Mouse (Mus musculus): ENCODE results near the gene Ifit1. TPM values are rescaled to one million over a fixed set of nuclear protein-coding genes. Genes with fewer than 3 reads are reported as not detected.
"Not testable (repeated sequence)": the region's sequence is repeated elsewhere in the genome, so short reads cannot be mapped to it uniquely, and the experiment has no call there.

Gene Ifit1
- polyA plus RNA-seq, 1 experiment from 2014 or later, result 0.11 TPM

DNA sequence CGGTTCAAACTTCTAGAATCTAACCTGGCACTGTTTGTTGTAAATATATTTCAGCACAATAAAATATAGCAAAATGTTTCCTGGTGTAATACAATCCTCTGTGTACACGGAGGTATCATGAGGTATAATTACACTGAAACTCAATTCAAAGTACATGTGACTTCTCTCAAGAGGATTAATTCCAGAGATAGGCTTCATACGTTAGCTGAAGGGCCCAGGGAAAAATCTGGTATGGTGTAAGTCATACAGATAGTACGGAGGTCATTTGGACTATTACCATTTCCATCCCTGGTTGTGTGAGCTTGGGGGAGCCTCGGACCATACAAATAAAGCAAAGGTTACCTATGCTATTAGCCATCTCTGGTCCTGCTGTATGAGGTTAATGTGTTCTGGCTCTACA lies 1.9 kb downstream of the Ifit1 start:
- no peaks in the 10 kb centered on the region for H3K4me1 ChIP-seq (ENCODE audit: control insufficient read depth, insufficient read depth, low read length)
- H3K4me2 ChIP-seq (ENCODE audit: low read depth), result no peak overlapping the region
- 87% methylated on average over 5 of the region's 5 CpGs for WGBS
- no peak overlapping the region for H3K9ac ChIP-seq (ENCODE audit: low read length)
- no peak overlapping the region for H3K4me3 ChIP-seq (ENCODE audit: low read depth, low read length)
- ATAC-seq (ENCODE audit: insufficient read depth, low FRiP score, low TSS enrichment) (no peak), DNase-seq (ENCODE audit: low spot score) (no peak)
- H3K27ac ChIP-seq (ENCODE audit: low read depth, low read length), result no peak overlapping the region
- no peaks in the 10 kb centered on the region for H3K36me3 ChIP-seq (ENCODE audit: control insufficient read depth, insufficient read depth, low read length)
- H3K9me3 ChIP-seq (ENCODE audit: control insufficient read depth, low read length), result no peaks in the 10 kb centered on the region
- H3K27me3 ChIP-seq (ENCODE audit: control insufficient read depth, insufficient read depth, low read length), result no peaks in the 10 kb centered on the region

DNA sequence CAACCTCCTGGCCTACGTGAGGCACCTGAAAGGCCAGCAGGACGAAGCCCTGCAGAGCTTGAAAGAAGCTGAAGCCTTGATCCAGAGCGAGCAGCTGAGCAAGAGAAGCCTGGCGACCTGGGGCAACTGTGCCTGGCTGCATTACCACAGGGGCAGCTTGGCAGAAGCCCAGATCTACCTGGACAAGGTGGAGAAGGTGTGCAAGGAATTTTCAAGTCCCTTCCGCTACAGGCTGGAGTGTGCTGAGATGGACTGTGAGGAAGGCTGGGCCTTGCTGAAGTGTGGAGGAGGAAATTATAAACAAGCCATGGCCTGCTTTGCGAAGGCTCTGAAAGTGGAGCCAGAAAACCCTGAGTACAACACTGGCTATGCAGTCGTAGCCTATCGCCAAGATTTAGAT lies 7.0 kb downstream of the Ifit1 start:
- H3K4me2 ChIP-seq (ENCODE audit: low read depth); ATAC-seq (ENCODE audit: insufficient read depth, low FRiP score, low TSS enrichment); H3K36me3 ChIP-seq (ENCODE audit: control insufficient read depth, insufficient read depth, low read length); H3K4me1 ChIP-seq (ENCODE audit: control insufficient read depth, insufficient read depth, low read length); H3K27ac ChIP-seq (ENCODE audit: low read depth, low read length); H3K9ac ChIP-seq (ENCODE audit: low read length); H3K27me3 ChIP-seq (ENCODE audit: control insufficient read depth, insufficient read depth, low read length); H3K9me3 ChIP-seq (ENCODE audit: control insufficient read depth, low read length); DNase-seq (ENCODE audit: low spot score); H3K4me3 ChIP-seq (ENCODE audit: low read depth, low read length): not testable (repeated sequence)
- WGBS, result 85% methylated on average over 7 of the region's 8 CpGs

GRCm38 (mm10) chr19:34650276-34650675 lies 9.6 kb downstream of the Ifit1 start:
- Histone ChIP-seq H3K4me3 (ENCODE audit: low read depth, low read length) (no peak overlapping the region), H3K9ac (ENCODE audit: low read length) (no peak overlapping the region), H3K36me3 (ENCODE audit: control insufficient read depth, insufficient read depth, low read length) (no peaks in the 10 kb centered on the region), H3K27ac (ENCODE audit: low read depth, low read length) (no peak overlapping the region), H3K4me2 (ENCODE audit: low read depth) (no peak overlapping the region), H3K4me1 (ENCODE audit: control insufficient read depth, insufficient read depth, low read length) (no peaks in the 10 kb centered on the region), H3K9me3 (ENCODE audit: control insufficient read depth, low read length) (no peaks in the 10 kb centered on the region), H3K27me3 (ENCODE audit: control insufficient read depth, insufficient read depth, low read length) (no peaks in the 10 kb centered on the region)
- 90% methylated on average over 3 of the region's 3 CpGs for WGBS
- DNase-seq (ENCODE audit: low spot score) (no peak), ATAC-seq (ENCODE audit: insufficient read depth, low FRiP score, low TSS enrichment) (no peak)

- H3K4me3 ChIP-seq (ENCODE audit: low read depth, low read length), result no peak overlapping the region
- WGBS, result 84% methylated on average over 6 of the region's 6 CpGs
- DNase-seq (ENCODE audit: low spot score) (no peak), ATAC-seq (ENCODE audit: insufficient read depth, low FRiP score, low TSS enrichment) (no peak)
- H3K9me3 ChIP-seq (ENCODE audit: control insufficient read depth, low read length), result no peaks in the 10 kb centered on the region
- no peak overlapping the region for H3K27ac ChIP-seq (ENCODE audit: low read depth, low read length)
- no peaks in the 10 kb centered on the region for H3K4me1 ChIP-seq (ENCODE audit: control insufficient read depth, insufficient read depth, low read length)
- H3K27me3 ChIP-seq (ENCODE audit: control insufficient read depth, insufficient read depth, low read length), result no peaks in the 10 kb centered on the region
- no peak overlapping the region for H3K9ac ChIP-seq (ENCODE audit: low read length)
- no peak overlapping the region for H3K4me2 ChIP-seq (ENCODE audit: low read depth)
- H3K36me3 ChIP-seq (ENCODE audit: control insufficient read depth, insufficient read depth, low read length), result no peaks in the 10 kb centered on the region
Observed at GRCm38 (mm10) chr19:34650997-34651396, 10.3 kb downstream of the Ifit1 start.

DNA sequence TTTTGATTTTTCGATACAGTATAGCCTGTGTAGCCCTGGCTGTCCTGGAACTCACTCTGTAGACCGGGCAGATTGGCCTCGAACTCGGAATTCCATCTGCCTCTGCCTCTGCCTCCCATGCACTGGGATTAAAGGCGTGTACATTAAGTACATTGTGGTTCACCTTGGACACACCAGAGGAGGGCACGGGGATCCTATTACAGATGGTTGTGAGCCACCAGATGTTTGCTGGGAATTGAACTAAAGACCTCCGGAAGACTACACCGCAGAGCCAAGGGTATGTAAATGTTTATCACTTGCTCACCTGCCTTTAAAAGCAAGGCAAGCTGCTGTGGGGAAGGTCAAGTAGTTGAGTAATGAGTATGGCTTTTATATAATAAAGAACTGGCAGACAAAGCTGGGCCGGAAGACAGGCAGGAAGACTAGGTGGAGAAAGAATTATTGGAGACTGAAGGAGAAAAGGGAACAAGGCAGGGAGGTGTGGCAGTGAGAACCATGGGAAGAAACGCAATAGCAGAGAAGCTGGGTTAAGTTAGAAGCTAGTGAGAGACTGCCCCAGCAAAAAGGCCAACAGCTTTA lies 14.6 kb downstream of the Ifit1 start:
- Histone ChIP-seq H3K36me3 (ENCODE audit: control insufficient read depth, insufficient read depth, low read length) (no peaks in the 10 kb centered on the region), H3K9me3 (ENCODE audit: control insufficient read depth, low read length) (no peaks in the 10 kb centered on the region), H3K4me1 (ENCODE audit: control insufficient read depth, insufficient read depth, low read length) (no peaks in the 10 kb centered on the region), H3K27me3 (ENCODE audit: control insufficient read depth, insufficient read depth, low read length) (no peaks in the 10 kb centered on the region), H3K9ac (ENCODE audit: low read length) (no peak overlapping the region), H3K4me2 (ENCODE audit: low read depth) (no peak overlapping the region), H3K27ac (ENCODE audit: low read depth, low read length) (no peak overlapping the region), H3K4me3 (ENCODE audit: low read depth, low read length) (no peak overlapping the region)
- ATAC-seq (ENCODE audit: insufficient read depth, low FRiP score, low TSS enrichment) (no peak), DNase-seq (ENCODE audit: low spot score) (no peak)
- 92% methylated on average over 10 of the region's 10 CpGs for WGBS

- 34% methylated on average over 2 of the region's 2 CpGs for WGBS
- Histone ChIP-seq H3K9me3 (ENCODE audit: control insufficient read depth, low read length) (no peaks in the 10 kb centered on the region), H3K27me3 (ENCODE audit: control insufficient read depth, insufficient read depth, low read length) (no peaks in the 10 kb centered on the region), H3K4me2 (ENCODE audit: low read depth) (no peak overlapping the region), H3K27ac (ENCODE audit: low read depth, low read length) (no peak overlapping the region), H3K4me1 (ENCODE audit: control insufficient read depth, insufficient read depth, low read length) (no peaks in the 10 kb centered on the region), H3K9ac (ENCODE audit: low read length) (no peak overlapping the region), H3K36me3 (ENCODE audit: control insufficient read depth, insufficient read depth, low read length) (no peaks in the 10 kb centered on the region), H3K4me3 (ENCODE audit: low read depth, low read length) (no peak overlapping the region)
- ATAC-seq (ENCODE audit: insufficient read depth, low FRiP score, low TSS enrichment) (no peak), DNase-seq (ENCODE audit: low spot score) (no peak)
Observed at GRCm38 (mm10) chr19:34656511-34657298, 16.0 kb downstream of the Ifit1 start.

- Histone ChIP-seq H3K4me3 (ENCODE audit: low read depth, low read length) (0 out of 2 replicates have a peak overlapping the region, but pooled peaks have one; percentile 11), H3K4me2 (ENCODE audit: low read depth) (peak overlapping the region; percentile 26; the same call in 1 of the 2 replicates), H3K4me1 (ENCODE audit: control insufficient read depth, insufficient read depth, low read length) (no peaks in the 10 kb centered on the region), H3K27me3 (ENCODE audit: control insufficient read depth, insufficient read depth, low read length) (no peaks in the 10 kb centered on the region), H3K27ac (ENCODE audit: low read depth, low read length) (no peak overlapping the region), H3K9ac (ENCODE audit: low read length) (no peak overlapping the region), H3K9me3 (ENCODE audit: control insufficient read depth, low read length) (no peaks in the 10 kb centered on the region), H3K36me3 (ENCODE audit: control insufficient read depth, insufficient read depth, low read length) (no peaks in the 10 kb centered on the region)
- 20% methylated on average over 13 of the region's 13 CpGs for WGBS
- peak; percentile 83 for ATAC-seq (ENCODE audit: insufficient read depth, low FRiP score, low TSS enrichment)
- DNase-seq (ENCODE audit: low spot score), result peak; percentile 70
Observed at GRCm38 (mm10) chr19:34662067-34662507, 21.4 kb downstream of the Ifit1 start.

DNA sequence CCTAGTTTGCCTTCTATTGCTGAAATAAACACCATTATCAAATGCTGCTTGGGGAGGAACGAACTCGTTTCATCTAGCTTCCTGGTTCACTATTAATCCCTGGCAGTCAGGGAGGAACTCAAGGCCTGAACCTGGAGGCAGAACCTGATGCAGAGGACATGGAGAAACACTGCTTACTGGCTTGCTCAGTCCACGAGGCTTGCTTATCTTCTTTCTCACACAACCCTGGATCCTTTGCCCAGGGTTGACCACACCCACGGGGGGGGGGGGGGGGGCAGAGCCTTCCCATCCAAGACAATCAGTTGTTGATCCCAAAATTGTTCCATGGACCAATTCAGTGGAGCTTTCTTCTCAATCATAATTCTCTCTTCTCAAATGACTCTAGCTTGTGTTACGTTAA lies 22.1 kb downstream of the Ifit1 start:
- H3K4me3 ChIP-seq (ENCODE audit: low read depth, low read length), result no peak overlapping the region
- no peaks in the 10 kb centered on the region for H3K36me3 ChIP-seq (ENCODE audit: control insufficient read depth, insufficient read depth, low read length)
- H3K4me1 ChIP-seq (ENCODE audit: control insufficient read depth, insufficient read depth, low read length), result no peaks in the 10 kb centered on the region
- H3K4me2 ChIP-seq (ENCODE audit: low read depth), result no peak overlapping the region
- no peak overlapping the region for H3K27ac ChIP-seq (ENCODE audit: low read depth, low read length)
- H3K27me3 ChIP-seq (ENCODE audit: control insufficient read depth, insufficient read depth, low read length), result no peaks in the 10 kb centered on the region
- ATAC-seq (ENCODE audit: insufficient read depth, low FRiP score, low TSS enrichment) (no peak), DNase-seq (ENCODE audit: low spot score) (no peak)
- H3K9me3 ChIP-seq (ENCODE audit: control insufficient read depth, low read length), result no peaks in the 10 kb centered on the region
- whole genome bisulfite sequencing, result 54% methylated on average over 5 of the region's 5 CpGs
- no peak overlapping the region for H3K9ac ChIP-seq (ENCODE audit: low read length)

DNA sequence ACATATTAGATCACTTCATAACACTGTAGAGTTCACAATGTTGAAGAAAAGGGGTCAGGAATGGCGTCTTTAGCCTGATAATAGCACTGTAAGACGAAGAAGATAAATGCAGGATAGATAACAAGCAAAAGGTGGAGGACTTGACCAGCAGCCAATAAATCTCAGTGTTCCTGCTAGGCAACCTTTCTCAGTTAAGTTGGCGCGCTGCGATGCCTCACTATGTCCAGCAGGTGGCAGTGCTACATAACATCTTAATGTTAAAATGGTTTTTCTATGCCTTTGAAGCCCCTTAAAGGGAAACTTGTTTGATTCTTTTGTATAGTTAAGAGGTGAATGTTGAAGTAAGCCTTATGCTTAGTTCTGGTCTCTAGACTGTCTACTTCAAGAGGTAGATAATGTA lies 25.5 kb downstream of the Ifit1 start:
- H3K9me3 ChIP-seq (ENCODE audit: control insufficient read depth, low read length), result no peaks in the 10 kb centered on the region
- no peak overlapping the region for H3K4me3 ChIP-seq (ENCODE audit: low read depth, low read length)
- H3K4me2 ChIP-seq (ENCODE audit: low read depth), result no peak overlapping the region
- no peaks in the 10 kb centered on the region for H3K4me1 ChIP-seq (ENCODE audit: control insufficient read depth, insufficient read depth, low read length)
- no peak for ATAC-seq (ENCODE audit: insufficient read depth, low FRiP score, low TSS enrichment)
- H3K9ac ChIP-seq (ENCODE audit: low read length), result no peak overlapping the region
- H3K27ac ChIP-seq (ENCODE audit: low read depth, low read length), result no peak overlapping the region
- peak; percentile 78 for DNase-seq (ENCODE audit: low spot score)
- no peaks in the 10 kb centered on the region for H3K36me3 ChIP-seq (ENCODE audit: control insufficient read depth, insufficient read depth, low read length)
- 3% methylated on average over 5 of the region's 5 CpGs for WGBS
- H3K27me3 ChIP-seq (ENCODE audit: control insufficient read depth, insufficient read depth, low read length), result no peaks in the 10 kb centered on the region
